Mouse (Mus musculus): ENCODE results near the gene Klk1b5.

The Klk1b5 gene

GRCm38 (mm10) chr7:44254930-44255329 is 39.2 kb downstream of the Klk1b5 start:
- no peak for DNase-seq

GRCm38 (mm10) chr7:44257278-44257677 is 41.5 kb downstream of the Klk1b5 start, which contains the start of gene Acp4:
Acp4 (minus strand) TSS chr7:44257378.
- DNase-seq, result no peak

GRCm38 (mm10) chr7:44260410-44260809 is 44.7 kb downstream of the Klk1b5 start:
- DNase-seq, result no peak

- no peak for DNase-seq
Measured at GRCm38 (mm10) chr7:44261147-44261546, 45.4 kb downstream of the Klk1b5 start, which contains the start of gene Gm15517. Gm15517 (plus strand) TSS chr7:44261447.

- DNase-seq, result peak; percentile 97
Measured at GRCm38 (mm10) chr7:44262791-44263643, 47.3 kb downstream of the Klk1b5 start.

- no peak for DNase-seq
Measured at GRCm38 (mm10) chr7:44268117-44268516, 52.4 kb downstream of the Klk1b5 start.

GRCm38 (mm10) chr7:44269397-44269796 is 53.7 kb downstream of the Klk1b5 start:
- DNase-seq, result no peak
